Mouse (Mus musculus): ENCODE results near the gene Zfp983. TPM values are rescaled to one million over a fixed set of nuclear protein-coding genes. Genes with fewer than 3 reads are reported as not detected.

Zfp983 gene
- polyA plus RNA-seq, 1 experiment from 2014 or later, result 1.8 TPM

GRCm38 (mm10) chr17:21703414-21703813 lies 53.0 kb downstream of the Zfp983 start:
- no peaks in the 10 kb centered on the region for H3K9me3 ChIP-seq (ENCODE audit: low read length)
- H3K4me1 ChIP-seq (ENCODE audit: insufficient read depth, low read depth, low read length), result no peaks in the 10 kb centered on the region
- no peak overlapping the region for H3K4me3 ChIP-seq (ENCODE audit: low read depth, low read length)
- no peaks in the 10 kb centered on the region for H3K27me3 ChIP-seq (replicated peaks; ENCODE audit: insufficient read depth, low read length)
- H3K4me2 ChIP-seq (replicated peaks; ENCODE audit: low read depth, low read length), result no peak overlapping the region
- no peak for ATAC-seq
- WGBS, result 66% methylated on average over 1 of the region's 1 CpGs
- no peak for TF ChIP-seq CTCF (IDR thresholded peaks at IDR 0.05)
- TF ChIP-seq EP300 (IDR thresholded peaks at IDR 0.05), result no peak
- no peak overlapping the region for H3K9ac ChIP-seq (replicated peaks; ENCODE audit: low read depth)
- no peaks in the 10 kb centered on the region for H3K36me3 ChIP-seq (ENCODE audit: insufficient read depth, low read length)
- no peak overlapping the region for H3K27ac ChIP-seq (ENCODE audit: low read length)
- no peak for DNase-seq (ENCODE audit: low spot score)

- H3K36me3 ChIP-seq (ENCODE audit: insufficient read depth, low read length), result no peaks in the 10 kb centered on the region
- ATAC-seq (peak; percentile 99), DNase-seq (ENCODE audit: low spot score) (peak; percentile 98)
- H3K27me3 ChIP-seq (replicated peaks; ENCODE audit: insufficient read depth, low read length), result no peaks in the 10 kb centered on the region
- peak within 1 kb of the TSS; percentile 49 for H3K4me2 ChIP-seq (replicated peaks; ENCODE audit: low read depth, low read length)
- TF ChIP-seq CTCF (IDR thresholded peaks at IDR 0.05), result no peak
- peak; percentile 51; the same call in 1 of the 2 replicates for TF ChIP-seq EP300 (IDR thresholded peaks at IDR 0.05)
- H3K27ac ChIP-seq (ENCODE audit: low read length), result peak within 1 kb of the TSS; percentile 82
- H3K9ac ChIP-seq (replicated peaks; ENCODE audit: low read depth), result peak within 1 kb of the TSS; percentile 37
- H3K4me3 ChIP-seq (ENCODE audit: low read depth, low read length), result peak within 1 kb of the TSS; percentile 41
- no peaks in the 10 kb centered on the region for H3K9me3 ChIP-seq (ENCODE audit: low read length)
- H3K4me1 ChIP-seq (ENCODE audit: insufficient read depth, low read depth, low read length), result no peaks in the 10 kb centered on the region
- 2% methylated on average over 26 of the region's 26 CpGs for WGBS
Measured at GRCm38 (mm10) chr17:21707343-21707996, 57.0 kb downstream of the Zfp983 start, which contains the start of gene Zfp760. Gene Zfp760 (plus strand): TSS chr17:21707741.

DNA sequence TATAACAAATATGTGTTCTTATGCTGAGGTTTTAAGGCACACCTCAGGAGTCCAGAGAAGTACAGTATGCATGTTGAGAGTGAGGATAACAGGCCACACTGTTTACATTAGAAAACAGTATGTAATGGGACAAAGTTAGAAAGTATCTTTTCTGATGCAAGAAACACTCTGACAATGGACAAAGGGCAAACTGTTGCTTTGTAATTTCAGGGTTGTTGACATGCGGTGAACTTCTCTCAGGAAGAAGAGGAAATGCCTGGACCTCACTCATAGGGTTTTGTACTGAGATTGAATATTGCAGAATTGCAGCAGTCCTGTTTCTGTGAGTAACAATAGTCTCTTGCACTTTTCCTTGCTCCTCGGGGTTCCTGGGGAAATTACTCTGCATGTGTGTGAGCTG lies 58.0 kb downstream of the Zfp983 start:
- Histone ChIP-seq H3K9me3 (ENCODE audit: low read length) (no peaks in the 10 kb centered on the region), H3K27me3 (replicated peaks; ENCODE audit: insufficient read depth, low read length) (no peaks in the 10 kb centered on the region), H3K4me2 (replicated peaks; ENCODE audit: low read depth, low read length) (peak overlapping the region; percentile 49), H3K4me1 (ENCODE audit: insufficient read depth, low read depth, low read length) (no peaks in the 10 kb centered on the region), H3K4me3 (ENCODE audit: low read depth, low read length) (peak overlapping the region; percentile 41; the same call in 1 of the 2 replicates), H3K9ac (replicated peaks; ENCODE audit: low read depth) (no peak overlapping the region), H3K27ac (ENCODE audit: low read length) (no peak overlapping the region), H3K36me3 (ENCODE audit: insufficient read depth, low read length) (no peaks in the 10 kb centered on the region)
- ATAC-seq (no peak), DNase-seq (ENCODE audit: low spot score) (peak; percentile 44)
- no peak for TF ChIP-seq EP300 (IDR thresholded peaks at IDR 0.05)
- no peak for TF ChIP-seq CTCF (IDR thresholded peaks at IDR 0.05)
- 16% methylated on average over 2 of the region's 2 CpGs for WGBS

Other genes with a start within 250 kb of the Zfp983 start
- 5.8 and 6.1 TPM in 2 replicates for gene Zfp54, start 227.4 kb upstream of the Zfp983 start, polyA plus RNA-seq (2015; fragmentation: Nextera tagmentation; extraction: Ambion mirVana)
- 10.3 and 11.3 TPM in 2 replicates for gene Zfp51, start 200.2 kb upstream of the Zfp983 start, polyA plus RNA-seq (2015; fragmentation: Nextera tagmentation; extraction: Ambion mirVana)
- gene Zfp53, start 161.6 kb upstream of the Zfp983 start, polyA plus RNA-seq (2015; fragmentation: Nextera tagmentation; extraction: Ambion mirVana), result 8.8 and 9.0 TPM in 2 replicates
- gene Zfp52, start 115.1 kb upstream of the Zfp983 start, polyA plus RNA-seq (2015; fragmentation: Nextera tagmentation; extraction: Ambion mirVana), result 3.4 and 3.9 TPM in 2 replicates
- 12.7 TPM in 2 replicates for gene Zfp948, start 83.6 kb upstream of the Zfp983 start, polyA plus RNA-seq (2015; fragmentation: Nextera tagmentation; extraction: Ambion mirVana)
- 3.6 and 4.1 TPM in 2 replicates for gene Gm10226, start 41.2 kb downstream of the Zfp983 start, polyA plus RNA-seq (2015; fragmentation: Nextera tagmentation; extraction: Ambion mirVana)
- 6.6 and 6.7 TPM in 2 replicates for gene Zfp760, start 57.1 kb downstream of the Zfp983 start, polyA plus RNA-seq (2015; fragmentation: Nextera tagmentation; extraction: Ambion mirVana)
- gene Zfp229, start 80.2 kb downstream of the Zfp983 start, polyA plus RNA-seq (2015; fragmentation: Nextera tagmentation; extraction: Ambion mirVana), result 3.5 and 4.6 TPM in 2 replicates
- gene Zfp820, start 195.1 kb downstream of the Zfp983 start, polyA plus RNA-seq (2015; fragmentation: Nextera tagmentation; extraction: Ambion mirVana), result 4.3 and 4.8 TPM in 2 replicates